Mouse (Mus musculus) midbrain, embryonic 15.5 days (tissue): ENCODE measurements around the gene Ctnnd2. TPM values are rescaled to one million over a fixed set of nuclear protein-coding genes. Genes with fewer than 3 reads are reported as not detected.

Source experiments
- ATAC-seq: fragments of 200-750 bp; cut with Nextera tagmentation; replicated peaks from 2 replicates; pipeline ENCODE4 v1.8.0; 2017; ENCODE audit warnings: moderate TSS enrichment
- H3K27ac ChIP-seq: fragments of 300-500 bp; sonication (generic); 2 replicates; pipeline ENCODE4 v1.5.1; 2015; ENCODE audit warnings: mild to moderate bottlenecking, inconsistent platforms
- H3K27me3 ChIP-seq: fragments of 300-500 bp; sonication (generic); replicated peaks from 2 replicates; pipeline ENCODE4 v1.6.1; 2015; ENCODE audit warnings: inconsistent platforms
- H3K36me3 ChIP-seq: fragments of 300-500 bp; sonication (generic); replicated peaks from 2 replicates; pipeline ENCODE4 v1.6.1; 2015; ENCODE audit warnings: inconsistent platforms
- H3K4me1 ChIP-seq: fragments of 300-500 bp; sonication (generic); 2 replicates; pipeline ENCODE4 v1.6.1; 2015; ENCODE audit warnings: inconsistent platforms
- H3K4me2 ChIP-seq: fragments of 300-500 bp; sonication (generic); 2 replicates; pipeline ENCODE4 v1.6.1; 2015; ENCODE audit warnings: inconsistent platforms, mild to moderate bottlenecking, moderate library complexity
- H3K4me3 ChIP-seq: fragments of 300-500 bp; sonication (generic); 2 replicates; pipeline ENCODE4 v1.5.1; 2015; ENCODE audit warnings: mild to moderate bottlenecking, inconsistent platforms
- H3K9ac ChIP-seq: fragments of 300-500 bp; sonication (generic); 2 replicates; pipeline ENCODE4 v1.6.1; 2015; ENCODE audit warnings: mild to moderate bottlenecking, inconsistent platforms
- H3K9me3 ChIP-seq: fragments of 300-500 bp; sonication (generic); 2 replicates; pipeline ENCODE4 v1.6.1; 2016; ENCODE audit warnings: inconsistent platforms
- WGBS: fragments of 180-500 bp; shearing (Covaris S2); methylation state at CpG from one replicate; pipeline ENCODE4 v1.1.7; 2015; ENCODE audit warnings: mixed read lengths; 5-methylcytosine and 5-hydroxymethylcytosine counted together
- polyA plus RNA-seq: library from polyadenylated mRNA; unstranded; fragments of >200 nt; fragmentation: Nextera tagmentation; extraction: Ambion mirVana; gene quantifications from 2 replicates; pipeline ENCODE4 v1.2.1, GENCODE M21; 2015

The Ctnnd2 gene
- polyA plus RNA-seq, 1 experiment from 2014 or later = 72.2 TPM

- Histone ChIP-seq H3K27ac (no peak overlapping the region), H3K4me2 (no peak overlapping the region), H3K9ac (no peak overlapping the region), H3K4me1 (peaks cover 3% of the 10 kb centered on the region; the same call in 1 of the 2 replicates), H3K36me3 (0 out of 2 replicates have a peak, but pooled peaks cover 3% of the 10 kb centered on the region), H3K27me3 (no peaks in the 10 kb centered on the region), H3K4me3 (no peak overlapping the region), H3K9me3 (no peaks in the 10 kb centered on the region)
- no peak for ATAC-seq
- WGBS = 95% methylated on average over 5 of the region's 5 CpGs
These were observed 722.7 kb downstream of the Ctnnd2 start for GRCm38 (mm10) chr15:30895063-30895462.

- Histone ChIP-seq H3K9ac (no peak overlapping the region), H3K4me1 (peaks cover 3% of the 10 kb centered on the region; the same call in 1 of the 2 replicates), H3K4me2 (no peak overlapping the region), H3K27ac (no peak overlapping the region), H3K36me3 (0 out of 2 replicates have a peak, but pooled peaks cover 3% of the 10 kb centered on the region), H3K27me3 (no peaks in the 10 kb centered on the region), H3K4me3 (no peak overlapping the region), H3K9me3 (no peaks in the 10 kb centered on the region)
- no peak for ATAC-seq
- 90% methylated on average over 8 of the region's 8 CpGs for WGBS
These were observed 724.9 kb downstream of the Ctnnd2 start for GRCm38 (mm10) chr15:30897342-30897741.

DNA sequence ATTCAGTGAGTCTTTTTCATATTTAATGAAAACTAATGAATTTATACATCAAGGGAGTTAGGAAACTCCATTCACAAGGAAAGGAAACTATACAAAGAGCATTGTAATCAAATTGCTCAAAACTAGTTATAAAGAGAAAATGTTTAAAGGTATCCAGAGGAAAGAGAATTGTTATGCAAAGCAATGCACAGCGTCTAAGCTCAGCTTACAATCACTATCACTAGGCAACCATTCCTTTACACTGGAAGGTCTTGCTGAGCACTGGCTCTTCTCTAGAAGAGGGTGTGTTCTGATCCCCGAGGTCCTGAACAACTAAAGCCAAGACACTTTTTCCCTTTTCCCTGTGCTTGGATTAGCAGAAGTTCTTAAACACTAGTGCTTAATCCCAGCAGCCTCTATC is 735.6 kb downstream of the Ctnnd2 start:
- Histone ChIP-seq H3K36me3 (no peaks in the 10 kb centered on the region), H3K4me1 (no peaks in the 10 kb centered on the region), H3K9me3 (no peaks in the 10 kb centered on the region), H3K4me3 (no peak overlapping the region), H3K27ac (no peak overlapping the region), H3K4me2 (no peak overlapping the region), H3K9ac (no peak overlapping the region), H3K27me3 (no peaks in the 10 kb centered on the region)
- ATAC-seq = no peak
- WGBS = 5% methylated on average over 2 of the region's 2 CpGs

DNA sequence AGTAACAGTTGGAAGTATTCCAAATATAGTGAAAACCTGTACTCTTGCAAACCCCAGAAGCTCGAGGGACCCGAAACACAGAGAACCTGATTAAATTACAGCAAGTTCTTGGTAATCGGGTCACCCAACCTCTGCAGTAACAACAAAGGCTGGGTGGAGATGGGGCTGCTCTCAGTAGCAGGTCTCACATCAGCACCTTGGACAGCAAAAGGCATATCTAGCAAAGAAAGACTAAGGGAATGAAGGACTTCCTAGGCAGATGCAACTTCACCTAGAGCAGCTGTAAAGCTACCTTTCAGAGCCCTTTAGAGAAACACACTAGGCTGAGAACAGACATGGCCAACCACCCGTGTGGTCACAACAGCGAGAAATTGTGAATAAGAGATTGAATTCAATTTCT is 741.0 kb downstream of the Ctnnd2 start:
- no peak for ATAC-seq
- WGBS = 82% methylated on average over 5 of the region's 5 CpGs
- H3K9ac ChIP-seq = no peak overlapping the region
- H3K4me1 ChIP-seq = no peaks in the 10 kb centered on the region
- no peak overlapping the region for H3K4me3 ChIP-seq
- H3K4me2 ChIP-seq = no peak overlapping the region
- H3K27ac ChIP-seq = no peak overlapping the region
- H3K9me3 ChIP-seq = no peaks in the 10 kb centered on the region
- H3K36me3 ChIP-seq = no peaks in the 10 kb centered on the region
- H3K27me3 ChIP-seq = no peaks in the 10 kb centered on the region

DNA sequence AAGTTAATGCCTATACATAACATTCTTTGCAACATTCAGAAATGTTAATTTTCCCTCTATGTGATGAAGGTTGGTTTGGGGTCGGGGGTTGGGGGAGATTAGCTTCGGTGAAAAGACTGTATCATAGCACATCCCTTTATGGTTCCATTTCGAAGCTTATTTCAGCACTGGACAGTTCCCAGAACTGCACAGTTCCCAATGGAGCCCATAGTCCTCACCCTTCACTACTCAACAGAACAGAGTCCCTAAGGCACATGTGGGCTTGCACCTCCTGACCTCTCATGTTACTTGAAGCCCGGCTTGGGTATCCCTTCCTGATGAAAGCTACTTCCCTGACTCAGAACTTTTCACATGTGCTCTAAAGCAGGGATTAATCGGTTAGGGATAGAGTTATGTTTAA is 753.4 kb downstream of the Ctnnd2 start:
- Histone ChIP-seq H3K4me1 (no peaks in the 10 kb centered on the region), H3K9ac (no peak overlapping the region), H3K9me3 (no peaks in the 10 kb centered on the region), H3K27me3 (no peaks in the 10 kb centered on the region), H3K4me2 (no peak overlapping the region), H3K27ac (no peak overlapping the region), H3K4me3 (no peak overlapping the region), H3K36me3 (no peaks in the 10 kb centered on the region)
- WGBS = 89% methylated on average over 5 of the region's 5 CpGs
- no peak for ATAC-seq

DNA sequence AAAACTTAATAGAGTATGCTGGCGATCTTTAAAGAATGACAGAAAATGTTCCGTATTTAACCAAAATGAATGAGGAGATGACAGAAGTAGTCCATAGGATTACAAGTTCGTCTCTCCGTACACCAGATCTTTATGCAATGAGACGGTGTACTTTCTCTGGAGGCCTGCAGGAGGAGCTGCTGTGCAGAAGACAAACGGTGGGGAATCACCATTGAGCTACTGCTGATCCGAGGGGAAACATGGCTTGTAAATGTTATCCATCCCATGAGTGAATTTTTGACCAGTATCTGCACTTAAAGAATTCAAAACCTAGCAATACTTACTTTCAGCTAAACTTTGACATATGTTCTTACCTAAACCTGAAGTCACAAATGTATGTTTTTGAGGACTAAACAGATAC is 755.2 kb downstream of the Ctnnd2 start:
- ATAC-seq = no peak
- Histone ChIP-seq H3K4me1 (no peaks in the 10 kb centered on the region), H3K4me2 (no peak overlapping the region), H3K27me3 (no peaks in the 10 kb centered on the region), H3K9me3 (no peaks in the 10 kb centered on the region), H3K36me3 (no peaks in the 10 kb centered on the region), H3K4me3 (no peak overlapping the region), H3K27ac (no peak overlapping the region), H3K9ac (no peak overlapping the region)
- WGBS = 50% methylated on average over 7 of the region's 7 CpGs

DNA sequence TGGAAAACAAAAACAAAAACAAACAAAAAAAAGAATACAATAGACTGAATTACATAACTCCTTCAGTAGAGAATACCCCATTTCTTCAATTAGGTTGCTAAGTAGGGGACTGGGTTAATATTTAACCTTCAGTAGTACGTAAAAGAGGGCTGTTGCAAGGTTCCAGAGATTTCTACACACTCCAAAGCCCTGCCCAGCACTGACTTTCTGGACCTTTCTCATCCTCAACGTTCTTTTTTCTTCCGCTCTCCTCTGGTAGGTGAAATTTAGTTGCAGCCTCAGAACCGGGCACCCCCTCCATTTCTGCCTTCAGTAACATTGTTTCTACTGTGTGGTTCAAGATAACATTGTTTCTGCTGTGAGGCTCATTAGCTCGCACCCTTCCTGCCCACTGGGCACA is 759.5 kb downstream of the Ctnnd2 start:
- Histone ChIP-seq H3K4me2 (no peak overlapping the region), H3K9me3 (no peaks in the 10 kb centered on the region), H3K9ac (no peak overlapping the region), H3K4me1 (no peaks in the 10 kb centered on the region), H3K36me3 (no peaks in the 10 kb centered on the region), H3K4me3 (no peak overlapping the region), H3K27me3 (no peaks in the 10 kb centered on the region), H3K27ac (no peak overlapping the region)
- ATAC-seq = no peak
- 89% methylated on average over 5 of the region's 5 CpGs for WGBS

DNA sequence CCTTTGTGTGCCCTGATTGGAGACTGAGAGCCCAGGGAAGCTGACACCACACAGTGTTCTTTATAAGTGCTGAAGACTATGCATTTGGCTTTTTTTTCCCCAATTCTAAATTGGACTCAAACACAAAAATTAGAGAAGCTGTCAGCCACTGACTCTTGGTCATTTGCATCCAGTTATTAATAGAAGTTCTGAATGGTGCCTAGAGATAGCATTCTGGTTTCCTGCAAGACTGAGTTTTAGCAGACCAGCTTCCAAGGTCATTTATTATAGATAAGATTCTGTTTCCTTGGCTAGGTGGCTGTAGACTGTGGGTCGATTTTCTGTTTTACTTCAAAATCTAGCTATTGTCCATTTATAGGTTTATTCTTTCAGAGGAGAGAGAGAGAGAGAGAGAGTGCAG is 773.5 kb downstream of the Ctnnd2 start:
- H3K27ac ChIP-seq = no peak overlapping the region
- no peak overlapping the region for H3K9ac ChIP-seq
- H3K9me3 ChIP-seq = no peaks in the 10 kb centered on the region
- 79% methylated on average over 1 of the region's 1 CpGs for WGBS
- no peak overlapping the region for H3K4me2 ChIP-seq
- no peak for ATAC-seq
- no peaks in the 10 kb centered on the region for H3K4me1 ChIP-seq
- no peaks in the 10 kb centered on the region for H3K27me3 ChIP-seq
- no peak overlapping the region for H3K4me3 ChIP-seq
- no peaks in the 10 kb centered on the region for H3K36me3 ChIP-seq

DNA sequence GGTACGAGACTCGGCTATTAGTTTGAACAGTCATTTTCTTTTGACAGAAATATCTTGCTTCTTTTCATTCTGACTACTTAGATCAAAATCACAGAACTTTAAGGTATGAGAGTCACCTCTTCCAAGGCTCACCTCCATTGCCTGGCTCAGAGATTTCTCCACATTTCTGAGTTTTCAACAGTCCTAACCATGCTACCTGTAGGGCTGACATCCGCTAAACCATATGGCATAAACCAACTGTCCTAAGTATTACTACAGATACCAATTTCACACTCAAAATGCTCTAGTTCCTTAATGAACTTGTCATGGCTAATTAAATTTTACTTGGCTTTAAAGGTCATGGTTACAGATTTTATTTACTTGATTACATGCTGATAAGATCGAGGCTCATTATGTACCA is 786.1 kb downstream of the Ctnnd2 start:
- no peak for ATAC-seq
- H3K9me3 ChIP-seq = no peaks in the 10 kb centered on the region

DNA sequence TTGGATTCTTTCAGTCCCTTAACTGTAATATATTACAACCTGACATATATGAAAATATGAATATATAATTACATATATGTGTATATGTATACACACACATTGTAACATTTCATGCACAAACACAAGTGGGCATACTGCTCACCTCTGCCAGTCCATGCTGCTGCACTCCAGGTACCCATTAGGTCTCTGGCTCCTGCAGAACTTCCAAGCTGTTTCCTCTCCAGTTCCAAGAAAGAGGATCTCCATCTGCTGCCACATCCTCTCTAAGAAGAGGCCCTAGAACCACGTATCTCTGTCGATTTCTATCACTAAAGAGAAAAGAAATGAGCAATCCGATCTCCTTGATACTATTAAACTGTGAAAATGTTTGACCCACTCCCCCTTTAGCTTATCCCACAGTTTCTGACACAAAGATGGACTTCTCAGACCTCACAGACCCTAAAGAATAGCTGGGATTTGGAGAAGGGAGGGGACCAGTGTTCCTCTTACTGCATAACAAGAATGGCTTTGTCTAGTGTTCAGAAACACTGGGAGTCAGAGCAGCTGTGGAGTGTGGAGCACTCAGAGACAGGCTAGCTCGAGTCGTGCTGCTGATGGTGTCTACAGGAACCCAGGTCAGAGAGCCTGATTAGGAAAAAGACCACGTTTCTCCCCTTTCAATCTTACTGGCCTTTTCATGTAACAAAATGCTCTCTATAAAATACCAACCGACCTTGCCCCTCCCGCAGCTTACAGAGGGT is 790.2 kb downstream of the Ctnnd2 start:
- 65% methylated on average over 8 of the region's 8 CpGs for WGBS
- no peak; the same call in 1 of the 2 replicates for ATAC-seq
- H3K4me2 ChIP-seq = no peak overlapping the region
- 0 out of 2 replicates have a peak, but pooled peaks cover 2% of the 10 kb centered on the region for H3K36me3 ChIP-seq
- H3K27me3 ChIP-seq = no peaks in the 10 kb centered on the region
- H3K4me3 ChIP-seq = no peak overlapping the region
- no peaks in the 10 kb centered on the region for H3K9me3 ChIP-seq
- no peaks in the 10 kb centered on the region for H3K4me1 ChIP-seq
- H3K27ac ChIP-seq = no peak overlapping the region
- no peak overlapping the region for H3K9ac ChIP-seq

More for the DNA sequence above, 786.1 kb downstream of the Ctnnd2 start:
- Histone ChIP-seq H3K9ac (no peak overlapping the region), H3K4me2 (no peak overlapping the region), H3K4me1 (no peaks in the 10 kb centered on the region), H3K27ac (no peak overlapping the region), H3K27me3 (no peaks in the 10 kb centered on the region), H3K4me3 (no peak overlapping the region), H3K36me3 (no peaks in the 10 kb centered on the region)
- 93% methylated on average over 4 of the region's 4 CpGs for WGBS

- no peak for ATAC-seq
- H3K9ac ChIP-seq = no peak overlapping the region
- H3K27me3 ChIP-seq = no peaks in the 10 kb centered on the region
- no peaks in the 10 kb centered on the region for H3K9me3 ChIP-seq
- no peak overlapping the region for H3K4me2 ChIP-seq
- 0 out of 2 replicates have a peak, but pooled peaks cover 2% of the 10 kb centered on the region for H3K36me3 ChIP-seq
- no peaks in the 10 kb centered on the region for H3K4me1 ChIP-seq
- WGBS = 92% methylated on average over 7 of the region's 7 CpGs
- H3K4me3 ChIP-seq = no peak overlapping the region
- H3K27ac ChIP-seq = no peak overlapping the region
These were observed 791.7 kb downstream of the Ctnnd2 start for GRCm38 (mm10) chr15:30964046-30964445.

DNA sequence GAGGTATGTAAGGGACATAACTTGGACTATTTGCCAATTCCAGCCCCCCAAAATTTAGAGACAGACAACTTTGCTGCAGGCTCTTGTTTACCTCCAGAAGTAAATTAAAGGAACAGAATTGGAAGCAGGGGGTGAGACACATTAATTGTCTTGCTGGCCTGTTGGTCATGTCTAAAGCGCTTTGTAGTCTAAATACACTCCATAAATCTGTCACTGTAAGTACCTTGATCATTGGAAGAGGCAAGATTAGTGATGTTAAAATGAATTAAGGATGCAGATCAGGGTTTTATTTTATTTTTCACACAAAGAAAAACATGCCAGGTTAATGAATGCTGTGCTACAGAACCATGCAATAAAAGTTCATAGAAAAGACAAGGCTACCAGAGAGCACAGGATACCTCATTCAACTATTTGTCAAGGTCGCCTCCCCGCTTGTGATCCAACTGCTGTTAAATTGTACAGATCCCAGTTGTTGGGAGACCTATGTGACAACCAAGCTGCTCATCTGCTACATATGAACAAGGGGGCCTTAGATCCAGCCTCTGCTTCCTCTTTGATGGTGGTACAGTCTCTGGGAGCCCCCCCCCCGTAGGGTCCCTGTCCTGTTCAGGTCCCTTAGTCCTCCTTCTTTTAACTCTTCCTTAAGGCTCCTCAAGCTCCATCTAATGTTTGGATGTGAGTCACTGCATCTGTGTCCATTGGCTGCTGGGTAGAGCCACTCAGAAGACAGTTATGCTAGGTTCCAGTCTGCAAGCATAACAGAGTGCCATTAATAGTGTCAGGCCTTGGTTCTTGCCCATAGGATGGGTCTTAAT is 792.7 kb downstream of the Ctnnd2 start:
- Histone ChIP-seq H3K36me3 (0 out of 2 replicates have a peak, but pooled peaks cover 2% of the 10 kb centered on the region), H3K4me2 (no peak overlapping the region), H3K4me1 (no peaks in the 10 kb centered on the region), H3K9me3 (no peaks in the 10 kb centered on the region), H3K4me3 (no peak overlapping the region), H3K27me3 (no peaks in the 10 kb centered on the region), H3K27ac (no peak overlapping the region), H3K9ac (no peak overlapping the region)
- WGBS = 93% methylated on average over 4 of the region's 4 CpGs
- ATAC-seq = no peak
